Mouse (Mus musculus) embryo, embryonic 9.5 days (tissue): Measurements from ENCODE around the gene Tmem106a.
A peak's percentile ranks its signal among the peaks of the same experiment; 100 is the strongest.
"Not testable (repeated sequence)": the region's sequence is repeated elsewhere in the genome, so short reads cannot be mapped to it uniquely, and the experiment has no call there.

Source experiments
- DNase-seq: peaks from one replicate; pipeline ENCODE4 v3.0.0-alpha.2; 2017; ENCODE audit errors: extremely low spot score

The Tmem106a gene

GRCm38 (mm10) chr11:101582054-101583035 is at the start of gene Tmem106a:
Gene Tmem106a, plus strand, starts transcription at chr11:101582242.
- peak; percentile 80 for DNase-seq

- DNase-seq: no peak
These were observed 38.5 kb upstream of the Tmem106a start for GRCm38 (mm10) chr11:101543533-101543932.

GRCm38 (mm10) chr11:101544132-101544531 is 37.9 kb upstream of the Tmem106a start:
- no peak for DNase-seq

GRCm38 (mm10) chr11:101548526-101548925 is 33.5 kb upstream of the Tmem106a start:
- DNase-seq: no peak

- DNase-seq: peak; percentile 98
These were observed 30.1 kb upstream of the Tmem106a start, which contains the start of the genes Brca1 and Nbr1 for GRCm38 (mm10) chr11:101551751-101552475. Gene Brca1, minus strand, starts transcription at chr11:101551955. Gene Nbr1, plus strand, starts transcription at chr11:101552149.

- peak; percentile 95 for DNase-seq
These were observed 29.4 kb upstream of the Tmem106a start for GRCm38 (mm10) chr11:101552476-101553300.

- peak; percentile 2 for DNase-seq
These were observed 28.6 kb upstream of the Tmem106a start for GRCm38 (mm10) chr11:101553354-101553930.

- DNase-seq: no peak
These were observed 25.5 kb upstream of the Tmem106a start for GRCm38 (mm10) chr11:101556541-101556940.

GRCm38 (mm10) chr11:101556954-101557353 is 25.1 kb upstream of the Tmem106a start:
- no peak for DNase-seq

- DNase-seq: peak; percentile 49
These were observed 19.7 kb upstream of the Tmem106a start for GRCm38 (mm10) chr11:101562391-101562790.

- no peak for DNase-seq
These were observed 13.6 kb upstream of the Tmem106a start for GRCm38 (mm10) chr11:101568421-101568820.

- peak; percentile 6 for DNase-seq
These were observed 5.9 kb upstream of the Tmem106a start for GRCm38 (mm10) chr11:101576116-101576515.

GRCm38 (mm10) chr11:101581081-101581764 is 819 bp upstream of the Tmem106a start:
- DNase-seq: no peak

GRCm38 (mm10) chr11:101583205-101583604 is 1.2 kb downstream of the Tmem106a start:
- no peak for DNase-seq

- not testable (repeated sequence) for DNase-seq
These were observed 3.0 kb downstream of the Tmem106a start for GRCm38 (mm10) chr11:101585031-101585430.

GRCm38 (mm10) chr11:101585805-101586204 is 3.8 kb downstream of the Tmem106a start:
- no peak for DNase-seq

- no peak for DNase-seq
These were observed 5.6 kb downstream of the Tmem106a start for GRCm38 (mm10) chr11:101587676-101588075.

GRCm38 (mm10) chr11:101588868-101589267 is 6.8 kb downstream of the Tmem106a start:
- DNase-seq: no peak

- DNase-seq: peak; percentile 45
These were observed 7.4 kb downstream of the Tmem106a start for GRCm38 (mm10) chr11:101589444-101589843.

GRCm38 (mm10) chr11:101589989-101590624 is 8.1 kb downstream of the Tmem106a start:
- DNase-seq: no peak
